1 mouse cellular context compared by ENCODE assay signal in the genomic region with DNA sequence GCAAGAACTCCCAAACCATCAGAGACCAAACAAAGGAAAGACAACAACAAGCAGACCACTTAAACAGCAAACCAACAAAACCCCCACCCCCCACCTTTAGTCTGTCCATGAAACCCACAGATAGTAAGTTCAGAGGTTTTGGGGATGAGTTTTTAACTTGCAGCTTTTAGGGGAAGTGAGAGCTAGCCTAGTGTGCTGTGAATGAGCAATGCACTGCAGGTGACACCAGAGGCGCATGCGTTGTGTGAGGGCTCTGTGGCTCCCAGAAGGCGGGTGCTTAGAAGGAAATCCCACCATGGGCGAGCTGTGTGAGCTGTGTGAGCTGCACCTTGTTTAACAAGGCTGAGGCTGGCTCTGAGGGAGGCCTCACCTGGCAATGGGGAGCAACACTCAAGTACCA.
TF ChIP-seq lines count a peak whose summit lies in the region.

No protein-coding gene starts in this region.

TF ChIP-seq in CH12.LX, 34 proteins besides CTCF, POLR2A, EP300 and RAD21 (continued from another document):
- TF ChIP-seq SIN3A (IDR thresholded peaks at IDR 0.05; ENCODE audit: low read length) (no peak), ZC3H11A (IDR thresholded peaks at IDR 0.05; ENCODE audit: low read depth, low read length) (no peak)
TF ChIP-seq in CH12.LX: peak in this region for 3.
